Comparison of ENCODE assay signal across 16 mouse cellular contexts in the genomic region with DNA sequence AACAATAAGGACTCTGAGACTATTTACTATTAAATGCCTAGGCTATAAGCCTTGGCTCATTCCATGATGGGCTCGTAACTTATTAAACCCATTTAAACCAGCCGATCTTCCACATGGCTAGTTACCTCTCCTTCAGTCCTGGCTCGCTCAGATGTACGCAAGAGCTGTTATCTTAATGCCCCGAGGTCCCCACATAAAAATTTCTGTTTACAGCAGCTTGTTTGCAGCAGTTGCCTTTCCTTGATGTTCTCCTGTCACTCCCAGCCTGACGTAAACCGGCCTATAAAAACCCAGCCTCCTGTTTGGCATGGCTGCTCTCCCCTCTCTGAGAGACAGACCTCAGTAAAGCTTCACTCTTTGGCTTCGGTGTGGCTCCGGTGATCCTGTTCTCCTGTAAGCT.
"Had no signal": no experiment of that assay in that cellular context is flagged by ENCODE, and none has a peak within 500 bp of the region (broad histone marks: within the 10 kb centered on the region; RNA-seq: fewer than 3 reads in every experiment).

No protein-coding gene starts in this region.

- H3K27me3 ChIP-seq: intestine, embryonic 15.5 days; liver, embryonic 15.5 days; megakaryocyte, embryonic 14.5 days; midbrain, embryonic 15.5 days; neural tube, embryonic 12.5 days; stomach, embryonic 15.5 days had no signal

- DNase-seq: lung, embryonic 14.5 days; lung, postnatal 14 days; right cerebral cortex, postnatal 14 days; thymus, adult 2 months; thymus, postnatal 25 days had no signal

- ATAC-seq: intestine, embryonic 15.5 days; midbrain, embryonic 15.5 days had no signal

- H3K36me3 ChIP-seq: intestine, embryonic 15.5 days; liver, embryonic 15.5 days; midbrain, embryonic 15.5 days; neural tube, embryonic 12.5 days; stomach, embryonic 15.5 days had no signal

- H3K9ac ChIP-seq: intestine, embryonic 15.5 days; liver, embryonic 15.5 days; lung, embryonic 14.5 days; midbrain, embryonic 15.5 days; neural tube, embryonic 12.5 days; stomach, embryonic 15.5 days had no signal

- H3K9me3 ChIP-seq: intestine, embryonic 15.5 days; limb, embryonic 10.5 days; liver, embryonic 15.5 days; megakaryocyte, embryonic 14.5 days; midbrain, embryonic 15.5 days; neural tube, embryonic 12.5 days; stomach, embryonic 15.5 days had no signal

- H3K4me3 ChIP-seq: intestine, embryonic 15.5 days; left cerebral cortex, adult 2 months; limb, embryonic 10.5 days; liver, embryonic 15.5 days; megakaryocyte, embryonic 14.5 days; midbrain, embryonic 15.5 days; neural tube, embryonic 12.5 days; stomach, embryonic 15.5 days had no signal

- H3K27ac ChIP-seq: intestine, embryonic 15.5 days; left cerebral cortex, adult 2 months; limb, embryonic 10.5 days; liver, embryonic 15.5 days; macrophage; midbrain, embryonic 15.5 days; neural tube, embryonic 12.5 days; stomach, embryonic 15.5 days had no signal

- H3K4me2 ChIP-seq: intestine, embryonic 15.5 days; liver, embryonic 11.5 days; liver, embryonic 15.5 days; lung, embryonic 14.5 days; midbrain, embryonic 11.5 days; midbrain, embryonic 15.5 days; neural tube, embryonic 12.5 days; stomach, embryonic 15.5 days had no signal

- H3K4me1 ChIP-seq: intestine, embryonic 15.5 days; midbrain, embryonic 15.5 days; neural tube, embryonic 12.5 days had no signal
